Mouse (Mus musculus) left cerebral cortex, postnatal 10 days (tissue): ENCODE results near the gene Kcnk3. TPM values are rescaled to one million over a fixed set of nuclear protein-coding genes. Genes with fewer than 3 reads are reported as not detected.
A peak's percentile ranks its signal among the peaks of the same experiment; 100 is the strongest.

ENCODE experiments used
- DNase-seq, 2 experiments: peaks; one replicate each; pipeline ENCODE4 v3.0.0; 2021 to 2022; ENCODE audit warnings: low spot score in 2 of 2, mixed read lengths in 1 of 2; ENCODE audit errors: extremely low spot score in 1 of 2
- intact Hi-C: fragments of 180-260 bp; cut with DNase I; formaldehyde crosslinking; loops from one replicate; pipeline ENCODE4 v1.15.1; 2025
- microRNA-seq: library from miRNA; unstranded; fragments of <30 nt; microRNA quantifications from one replicate; pipeline ENCODE4 v1.2.0, GENCODE M21; 2022
- total RNA-seq, 2 experiments: library from RNA; stranded (reverse); gene quantifications; 2 replicates each; pipeline ENCODE4 v1.2.3; 2021

The Kcnk3 gene
- total RNA-seq, 2 experiments from 2014 or later, result 14.0 to 14.4 TPM

DNA sequence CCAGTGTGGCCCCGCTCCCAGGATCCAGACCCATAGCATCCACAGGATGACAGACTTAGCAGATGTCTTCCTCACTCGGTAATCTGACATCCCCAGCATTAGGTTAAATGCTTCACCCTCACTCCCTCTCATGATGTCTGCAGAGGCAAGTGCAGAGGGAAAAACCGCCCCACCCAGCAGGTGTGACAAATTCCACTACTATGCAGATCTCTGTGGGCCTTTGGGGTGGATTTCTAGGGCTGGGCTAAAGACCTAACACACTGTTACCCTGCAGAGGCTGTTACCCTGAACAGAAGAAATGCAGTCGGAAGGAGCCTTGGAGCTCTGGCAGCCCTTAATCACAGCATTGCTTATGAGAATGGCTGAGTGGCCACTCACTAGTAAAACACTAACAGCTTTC, 71.1 kb downstream of the Kcnk3 start:
- DNase-seq, result no peak
- intact Hi-C loops, result no loop called here

DNA sequence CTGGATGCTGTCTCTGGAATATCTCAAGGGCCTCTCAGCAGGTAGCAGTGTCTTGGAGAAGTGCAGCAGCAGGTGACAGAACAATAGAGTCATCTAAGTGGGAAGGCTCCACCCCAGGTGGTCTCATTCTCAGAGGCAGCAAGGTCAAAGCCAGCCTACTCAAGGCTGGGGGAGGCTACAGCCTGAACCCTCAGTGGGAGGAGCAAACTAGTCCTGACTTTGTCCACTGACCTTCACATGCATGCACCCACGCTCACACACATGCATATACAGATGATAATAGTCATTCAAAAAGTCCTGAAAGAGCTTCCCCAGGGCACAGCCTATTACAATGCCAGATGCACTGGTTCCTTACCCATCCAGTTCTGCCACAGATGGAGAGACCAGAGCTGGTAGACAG, 72.3 kb downstream of the Kcnk3 start:
- intact Hi-C loops, result no loop called here
- no peak for DNase-seq

DNA sequence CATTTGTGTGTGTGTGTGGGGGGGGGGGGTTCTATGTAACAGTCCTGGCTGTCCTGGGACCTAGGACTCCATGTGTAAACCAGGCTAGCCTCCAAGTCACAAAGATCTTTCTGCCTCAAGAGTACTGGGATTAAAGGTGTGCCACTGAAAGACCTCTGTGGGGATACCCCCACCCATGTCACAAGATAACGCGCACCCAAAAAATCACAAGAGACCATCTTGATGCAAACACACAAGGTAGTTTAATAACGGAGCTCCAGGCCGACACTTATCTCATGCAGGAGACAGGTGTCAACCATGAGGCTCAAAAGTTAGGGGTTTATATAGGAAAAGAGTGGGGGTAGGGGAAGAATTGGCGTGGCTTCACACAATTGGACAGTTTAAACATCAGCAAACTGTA, 72.8 kb downstream of the Kcnk3 start:
- no peak for DNase-seq
- intact Hi-C loops, result no loop called here

DNA sequence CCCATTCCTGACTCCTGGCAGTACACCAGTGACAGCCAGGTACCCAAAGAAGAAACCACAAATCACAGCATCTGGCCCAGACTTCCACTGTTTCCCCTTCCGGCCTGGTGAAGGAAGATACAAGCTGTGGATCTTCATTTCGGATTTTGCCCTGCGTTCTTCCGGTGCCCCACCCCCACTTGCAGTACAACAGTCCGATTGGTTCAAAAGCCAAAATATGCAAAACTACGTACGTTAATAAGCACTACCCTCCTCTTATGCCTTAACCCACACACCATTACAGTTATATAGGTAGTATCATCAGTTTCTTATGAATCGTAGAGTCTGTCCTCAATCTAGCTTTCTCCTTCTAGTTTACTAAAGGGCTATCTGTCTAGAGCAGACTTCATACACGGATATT, 77.4 kb downstream of the Kcnk3 start:
- no peak for DNase-seq
- intact Hi-C loops, result no loop called here

DNA sequence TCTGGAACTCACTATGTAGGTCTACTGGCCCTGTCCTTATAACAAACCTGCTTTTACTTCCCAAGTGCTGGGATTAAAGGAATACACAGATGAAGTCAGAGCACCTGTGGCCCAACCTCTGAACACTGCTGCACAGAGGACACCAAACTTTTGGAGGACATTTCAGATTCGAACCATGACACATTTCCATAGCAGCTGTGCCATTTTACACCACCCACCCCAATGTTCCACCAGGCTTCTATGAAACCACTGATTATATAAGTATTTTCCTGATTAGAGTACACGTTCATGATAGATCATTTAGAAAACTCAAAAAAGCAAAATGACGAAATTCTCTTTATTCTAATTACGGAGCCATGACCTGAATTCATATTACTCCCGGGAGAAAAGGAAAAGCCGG, 78.0 kb downstream of the Kcnk3 start:
- intact Hi-C loops, result no loop called here
- no peak for DNase-seq

DNA sequence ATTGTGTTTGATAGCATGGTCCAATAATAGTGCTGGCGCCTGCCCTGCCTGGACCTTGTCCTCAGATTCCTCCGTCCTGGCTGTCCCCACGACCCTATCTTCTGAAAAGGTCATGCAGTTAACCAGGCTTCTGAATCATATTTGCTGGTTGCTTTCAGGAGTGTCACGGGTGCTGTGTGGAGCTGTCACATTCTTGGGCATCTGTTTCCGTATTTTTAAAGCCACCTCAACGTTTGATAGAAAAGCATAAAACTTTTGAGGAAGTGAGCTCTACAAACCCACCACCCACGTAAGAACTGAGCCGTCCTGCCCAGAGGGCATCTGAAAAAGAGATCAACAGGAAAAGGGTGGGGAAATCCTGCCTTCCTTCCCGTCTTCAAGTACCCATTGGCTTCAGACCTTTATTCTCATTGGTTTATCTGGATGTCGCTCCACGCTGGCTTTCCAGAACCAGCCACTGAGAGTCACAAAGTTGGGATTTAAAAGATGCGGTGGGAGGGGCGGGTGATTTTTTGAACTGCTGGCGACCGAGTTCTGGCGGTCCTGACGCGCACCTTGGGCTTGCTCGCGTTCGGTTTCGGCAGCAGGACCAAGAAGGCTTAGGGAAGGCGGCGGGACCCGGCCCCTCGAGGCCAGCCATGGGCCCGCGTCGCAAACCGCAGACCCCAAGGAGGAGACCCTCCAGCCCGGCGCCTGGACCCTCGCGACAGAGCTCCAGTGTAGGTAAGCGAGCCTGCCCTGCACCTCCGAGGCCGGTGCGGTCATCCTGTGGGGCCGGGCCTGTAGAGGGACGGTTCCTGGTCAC, 78.6 kb downstream of the Kcnk3 start, which contains the start of gene Cenpa:
TSS of gene Cenpa (plus strand) at position 387 of the 805 bp plus-strand sequence.
- intact Hi-C loops, result no loop called here
- peak; percentile 91 to 96 for DNase-seq

DNA sequence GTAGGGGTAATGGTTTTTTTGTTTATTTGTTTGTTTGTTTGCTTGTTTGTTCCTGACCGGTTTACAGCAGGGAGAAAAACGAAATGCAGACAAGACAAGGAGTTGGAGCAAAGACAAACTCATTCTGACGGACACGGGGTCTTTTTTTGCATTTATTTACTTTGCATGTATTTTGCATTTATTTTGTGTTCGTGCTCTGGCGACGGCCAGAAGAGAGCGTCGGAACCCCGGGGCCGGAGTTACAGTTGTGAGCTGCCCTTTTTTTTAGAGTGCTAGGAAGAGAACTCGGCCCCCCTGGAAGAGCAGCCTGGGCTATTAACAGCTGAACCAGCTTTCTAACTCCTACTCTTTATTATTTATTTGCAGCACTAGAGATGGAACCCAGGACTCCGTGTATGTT, 79.2 kb downstream of the Kcnk3 start:
- DNase-seq, result no peak
- intact Hi-C loops, result no loop called here

DNA sequence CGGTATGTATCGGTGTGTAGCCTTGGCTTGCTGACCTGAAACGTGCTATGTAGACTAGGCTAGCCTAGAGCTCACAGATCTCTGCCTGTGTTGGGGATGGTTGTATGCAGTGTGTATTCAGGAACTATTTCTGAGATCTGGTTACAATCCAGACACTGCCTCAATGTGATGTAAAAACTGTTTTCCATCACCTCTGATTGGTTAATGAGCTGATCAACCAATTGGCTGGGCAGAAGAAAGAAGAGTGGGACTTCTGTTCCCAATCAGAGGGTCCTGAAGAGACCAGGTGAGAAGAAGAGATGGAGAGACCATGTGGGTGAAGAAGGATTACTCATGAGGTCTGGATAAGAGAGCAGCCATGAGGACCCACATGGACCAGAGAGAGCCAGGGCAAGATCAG, 79.7 kb downstream of the Kcnk3 start:
- intact Hi-C loops, result no loop called here

DNA sequence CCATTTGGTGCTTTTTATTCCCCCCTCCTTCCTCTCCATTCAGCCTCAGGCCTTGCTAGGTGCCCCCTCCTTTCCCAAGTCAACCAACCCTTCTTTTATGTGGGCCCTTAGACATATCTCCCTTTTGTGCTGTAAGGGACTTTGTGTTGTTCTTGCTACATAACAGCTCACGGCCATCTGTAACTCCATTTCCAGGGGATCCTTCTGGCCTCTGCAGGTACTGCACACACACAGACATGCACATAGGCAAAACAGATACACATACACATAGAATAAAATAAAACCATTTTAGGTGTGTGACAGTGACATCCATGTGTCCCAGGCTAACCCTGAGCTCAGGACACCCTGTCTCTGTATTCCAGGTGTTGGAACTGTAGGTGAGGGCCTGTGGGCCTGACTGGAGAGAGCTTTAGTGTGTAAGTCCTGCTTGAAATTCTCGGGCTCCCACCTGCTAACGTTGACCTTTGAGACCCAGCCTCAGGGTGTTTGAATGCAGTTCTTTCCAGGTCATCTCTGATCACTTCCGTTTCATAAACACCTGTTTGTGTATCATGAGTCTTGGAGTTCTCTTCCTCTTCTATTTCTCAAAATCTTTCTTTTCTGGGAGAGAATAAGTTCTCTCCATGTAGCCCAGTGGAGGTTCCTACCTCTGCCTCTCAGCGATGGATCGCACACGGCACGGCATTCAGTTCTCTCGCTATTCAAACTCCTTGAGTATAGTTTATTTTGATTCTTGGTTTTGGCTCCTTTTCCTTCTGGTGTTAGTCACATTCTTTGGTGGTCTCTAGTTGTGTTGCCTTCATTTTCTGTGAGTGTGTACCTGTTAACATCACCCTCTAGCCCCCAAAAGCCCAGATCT, 80.9 kb downstream of the Kcnk3 start:
- intact Hi-C loops, result no loop called here
- DNase-seq, result no peak

More for the DNA sequence above, 79.7 kb downstream of the Kcnk3 start:
- no peak for DNase-seq

DNA sequence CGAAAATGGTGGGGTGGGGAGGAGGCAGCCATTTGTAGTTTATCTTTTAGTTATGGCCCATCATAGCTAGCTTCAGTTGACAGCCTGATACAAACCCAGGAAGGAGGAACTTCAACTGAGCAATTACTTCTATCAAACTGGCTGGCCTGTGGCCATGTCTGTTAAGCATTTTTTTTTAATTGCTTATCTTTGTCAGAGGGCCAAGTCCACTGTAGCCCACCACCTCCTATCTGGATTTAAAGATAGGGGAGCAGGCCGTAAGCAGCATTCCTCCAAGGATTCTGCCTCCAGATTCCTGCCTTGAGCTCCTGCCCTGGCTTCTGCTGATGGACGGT, 81.5 kb downstream of the Kcnk3 start:
- DNase-seq, result no peak
- intact Hi-C loops, result no loop called here

DNA sequence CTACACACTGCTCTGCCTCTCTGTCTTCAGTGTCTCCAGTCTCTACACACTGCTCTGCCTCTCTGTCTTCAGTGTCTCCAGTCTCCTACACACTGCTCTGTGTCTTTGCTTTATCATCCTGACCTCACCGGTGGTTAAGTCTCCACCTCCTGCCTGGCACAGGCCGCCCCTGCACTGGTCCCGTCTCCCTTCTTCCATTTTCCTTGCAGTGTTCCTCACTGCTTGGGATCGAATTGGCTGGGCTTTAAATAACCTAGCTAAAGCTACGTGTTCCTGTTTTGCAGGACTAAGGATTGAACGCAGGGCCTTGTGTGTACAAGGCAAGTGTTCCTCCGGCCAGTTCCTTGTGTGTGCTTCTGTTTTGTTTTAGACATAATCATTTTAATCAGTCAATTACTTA, 82.1 kb downstream of the Kcnk3 start:
- no peak for DNase-seq
- intact Hi-C loops, result no loop called here

DNA sequence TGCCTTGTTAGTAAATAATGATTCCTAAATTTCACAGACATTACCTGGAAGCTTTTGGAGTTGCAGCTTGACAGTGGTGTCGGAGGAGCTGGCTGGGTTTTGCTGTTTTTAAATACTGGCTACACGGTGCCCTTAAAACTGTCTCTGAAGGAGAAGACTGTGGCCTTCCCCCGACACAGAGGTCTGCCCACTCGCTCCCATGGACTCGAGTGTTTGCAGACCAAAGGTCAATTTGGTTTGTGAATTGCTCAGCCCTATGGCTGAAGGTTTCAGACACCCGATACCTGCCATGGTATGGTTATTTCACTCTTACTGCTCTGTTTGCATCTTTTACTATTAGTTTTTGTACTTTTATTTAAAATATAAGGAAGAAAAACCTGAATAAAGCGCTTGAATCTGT, 86.0 kb downstream of the Kcnk3 start:
- intact Hi-C loops, result no loop called here
- DNase-seq, result no peak

Small RNA genes lying within 50 kb of the gene (microRNA-seq; reads per million reads assigned to microRNA genes)
- not detected for gene Mir5625

Other genes starting within 250 kb of the Kcnk3 start
- 10 to 100 TPM; 11.5 to 12.4 TPM for gene Otof, start 126.2 kb upstream of the Kcnk3 start, total RNA-seq
- gene 1700001C02Rik, start 122.1 kb upstream of the Kcnk3 start, total RNA-seq, result not detected
- not detected for gene Cib4, start 42.3 kb upstream of the Kcnk3 start, total RNA-seq
- gene Slc35f6, start 59.8 kb downstream of the Kcnk3 start, total RNA-seq, result 10 to 100 TPM; 27.3 to 29.3 TPM
- 1 to 10 TPM; 6.1 to 7.6 TPM for gene Cenpa, start 78.6 kb downstream of the Kcnk3 start, total RNA-seq
- 100 to 1,000 TPM; 354 to 401 TPM for gene Dpysl5, start 123.4 kb downstream of the Kcnk3 start, total RNA-seq
- 100 to 1,000 TPM; 191 to 193 TPM for gene Mapre3, start 226.5 kb downstream of the Kcnk3 start, total RNA-seq